Mouse (Mus musculus) large intestine, adult 2 months (tissue): ENCODE results near the gene Fto. TPM values are rescaled to one million over a fixed set of nuclear protein-coding genes. Genes with fewer than 3 reads are reported as not detected.

Source experiments
- DNase-seq: peaks from one replicate; pipeline ENCODE4 v3.0.0-alpha.2; 2012; ENCODE audit warnings: low read depth, low spot score
- WGBS: fragments of 180-500 bp; shearing (Covaris S2); methylation state at CpG from one replicate; pipeline ENCODE4 v1.1.7; 2018; 5-methylcytosine and 5-hydroxymethylcytosine counted together
- polyA plus RNA-seq: library from polyadenylated mRNA; depleted of rRNA; stranded (reverse); fragments of >200 nt; gene quantifications from 2 replicates; pipeline ENCODE4 v1.2.3, GENCODE M21; 2012

Gene Fto
- polyA plus RNA-seq, 1 experiment: 16.0 TPM

- DNase-seq: no peak
- 91% methylated on average over 4 of the region's 4 CpGs for WGBS
Observed at GRCm38 (mm10) chr8:91353907-91354306, 40.6 kb downstream of the Fto start.

DNA sequence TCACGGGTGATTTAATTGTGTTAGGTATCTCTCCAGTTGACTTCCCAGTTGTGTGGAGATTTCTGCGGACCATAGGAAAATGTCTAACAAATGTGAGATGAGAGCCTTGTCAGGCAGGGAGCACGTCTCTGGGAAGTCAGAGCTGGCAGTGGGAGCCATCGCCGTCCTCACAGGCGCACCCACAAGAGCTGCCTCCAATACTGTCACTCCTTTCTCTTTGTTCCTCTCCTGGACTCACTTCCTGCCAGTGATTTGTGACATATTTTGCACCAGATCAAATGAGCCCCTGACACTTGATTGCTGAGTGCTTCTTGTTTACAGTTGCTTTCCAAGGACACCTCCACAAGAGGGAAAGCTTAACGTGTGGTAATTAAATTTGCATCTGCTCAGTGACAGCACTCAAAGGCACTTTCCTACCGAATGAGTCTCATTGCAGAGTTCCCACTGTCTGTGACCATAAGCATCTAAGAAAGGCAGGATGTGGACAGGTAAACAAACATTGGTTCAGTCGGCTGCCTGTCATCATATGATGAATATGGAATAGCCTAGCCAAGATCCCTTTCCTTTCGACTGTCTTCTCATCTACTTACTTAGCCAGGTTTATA lies 42.1 kb downstream of the Fto start:
- WGBS: 69% methylated on average over 10 of the region's 10 CpGs
- DNase-seq: no peak

GRCm38 (mm10) chr8:91355956-91356699 lies 42.8 kb downstream of the Fto start:
- no peak for DNase-seq
- WGBS: 88% methylated on average over 11 of the region's 11 CpGs

GRCm38 (mm10) chr8:91357493-91358014 lies 44.2 kb downstream of the Fto start:
- no peak for DNase-seq
- WGBS: 88% methylated on average over 4 of the region's 4 CpGs

DNA sequence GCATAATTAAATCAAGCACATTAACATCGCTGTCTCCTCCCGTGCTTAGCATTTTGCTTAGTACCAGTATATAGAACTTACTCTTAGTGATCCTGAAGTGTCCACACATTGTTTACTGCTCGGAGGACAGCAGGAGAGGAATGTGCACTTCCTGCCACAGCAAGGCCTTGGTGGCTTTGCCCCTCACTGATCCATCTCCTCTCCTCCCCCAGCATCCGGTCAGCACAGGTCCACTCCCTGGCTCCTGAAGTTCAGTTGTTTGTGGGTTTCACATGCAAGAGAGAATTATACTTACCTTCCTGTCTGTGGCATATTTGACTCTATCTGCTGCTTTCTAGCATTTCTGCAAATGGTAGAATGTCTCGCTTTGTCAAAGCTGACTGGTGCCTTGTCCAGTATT lies 44.7 kb downstream of the Fto start:
- 87% methylated on average over 5 of the region's 5 CpGs for WGBS
- no peak for DNase-seq

GRCm38 (mm10) chr8:91359511-91359910 lies 46.2 kb downstream of the Fto start:
- DNase-seq: no peak
- WGBS: 88% methylated on average over 9 of the region's 9 CpGs

DNA sequence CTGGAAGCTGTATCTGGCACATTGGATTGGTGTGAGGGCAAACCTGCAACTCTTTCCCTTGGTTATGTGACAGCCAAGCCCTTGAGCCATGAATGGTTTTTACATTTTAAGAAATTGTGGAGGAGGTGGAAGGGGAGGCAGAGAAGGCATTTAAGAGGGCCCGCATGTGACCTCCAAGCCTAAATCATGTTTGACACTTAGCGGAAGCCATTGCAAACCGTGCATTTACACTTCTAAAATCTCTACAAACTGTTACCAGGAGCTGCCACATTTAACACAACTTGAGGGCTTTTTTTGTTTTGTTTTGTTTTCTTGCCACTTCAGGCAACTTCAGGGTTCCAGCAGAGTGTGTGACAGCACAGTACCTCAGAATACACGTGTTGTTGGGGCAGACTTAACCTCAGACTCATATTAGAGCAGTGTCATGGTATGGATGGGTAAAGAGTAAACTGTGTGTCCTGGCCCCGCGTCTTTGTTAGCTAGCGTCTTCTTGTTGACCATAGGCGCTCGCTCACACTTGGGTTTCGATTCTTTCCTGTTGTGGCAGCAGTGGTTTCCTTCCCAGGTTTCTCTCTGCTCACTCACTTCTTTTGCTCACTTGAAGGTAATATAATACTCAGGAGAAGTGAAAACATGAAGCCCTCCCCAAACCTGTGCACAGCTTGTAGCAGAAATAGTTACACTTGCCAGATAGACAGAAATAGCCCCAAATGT lies 47.5 kb downstream of the Fto start:
- WGBS: 90% methylated on average over 10 of the region's 10 CpGs
- DNase-seq: no peak

GRCm38 (mm10) chr8:91363272-91363860 lies 50.0 kb downstream of the Fto start:
- no peak for DNase-seq
- WGBS: 93% methylated on average over 10 of the region's 10 CpGs

GRCm38 (mm10) chr8:91364216-91364615 lies 50.9 kb downstream of the Fto start:
- WGBS: 93% methylated on average over 6 of the region's 6 CpGs
- no peak for DNase-seq

DNA sequence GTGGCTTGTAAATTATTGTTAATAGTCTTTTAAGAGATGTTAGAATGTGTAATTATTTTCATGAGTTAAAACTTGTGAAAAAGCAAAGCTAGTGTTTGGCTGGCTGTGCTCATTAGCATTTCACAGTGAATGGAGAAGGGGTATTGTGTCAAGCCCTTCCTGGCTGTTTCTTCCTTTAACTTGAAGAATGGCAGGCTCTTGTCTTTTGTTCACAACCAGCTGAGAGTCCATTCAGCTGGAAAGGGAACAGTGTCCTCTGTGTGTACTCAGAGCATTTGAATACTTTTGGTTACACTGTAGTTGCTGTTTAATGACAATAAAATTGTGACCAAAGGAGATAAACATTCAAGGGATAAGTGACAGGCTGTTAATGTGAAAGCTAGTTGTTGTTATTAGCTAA lies 52.5 kb downstream of the Fto start:
- no peak for DNase-seq

DNA sequence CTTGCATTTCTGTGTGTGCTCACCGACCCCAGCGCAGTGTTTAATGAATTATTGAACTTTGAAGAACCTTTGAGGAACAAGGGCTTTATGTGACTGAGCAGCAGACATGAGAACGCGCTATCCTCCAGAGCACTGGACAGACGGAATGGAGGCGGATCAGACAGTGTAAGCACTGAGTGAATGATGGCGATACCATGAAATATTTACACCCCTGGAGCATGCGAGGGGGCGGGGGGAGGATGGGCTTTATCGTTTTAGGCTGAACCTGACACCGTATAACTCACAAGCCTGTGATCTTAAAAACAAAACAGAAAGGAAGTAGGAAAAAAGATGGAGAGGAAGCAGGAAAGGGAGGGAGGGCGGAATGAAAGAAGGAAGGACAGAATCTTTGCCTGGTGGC lies 57.6 kb downstream of the Fto start:
- 54% methylated on average over 12 of the region's 12 CpGs for WGBS
- DNase-seq: no peak

DNA sequence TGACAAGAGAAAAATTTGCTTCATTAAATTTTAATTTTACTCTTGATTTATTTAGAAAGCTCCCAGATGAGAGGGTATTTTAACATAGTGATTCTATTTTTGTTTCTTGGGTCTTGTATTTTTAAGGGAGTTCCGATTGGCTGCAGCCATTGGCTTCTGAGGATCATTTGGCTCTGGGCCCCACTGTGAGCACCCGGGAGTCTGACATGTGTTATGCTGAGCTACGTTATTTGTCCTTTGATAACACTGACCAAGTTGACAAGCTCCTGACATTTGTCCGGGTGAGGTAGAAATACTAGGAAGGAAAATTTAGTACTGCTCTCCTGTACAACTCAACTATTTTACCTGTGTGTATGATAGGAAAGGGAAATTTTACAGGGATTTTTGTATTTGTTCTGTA lies 58.7 kb downstream of the Fto start:
- 53% methylated on average over 4 of the region's 4 CpGs for WGBS
- no peak for DNase-seq

- no peak for DNase-seq
- WGBS: 92% methylated on average over 9 of the region's 9 CpGs
Observed at GRCm38 (mm10) chr8:91372780-91373577, 59.7 kb downstream of the Fto start.

DNA sequence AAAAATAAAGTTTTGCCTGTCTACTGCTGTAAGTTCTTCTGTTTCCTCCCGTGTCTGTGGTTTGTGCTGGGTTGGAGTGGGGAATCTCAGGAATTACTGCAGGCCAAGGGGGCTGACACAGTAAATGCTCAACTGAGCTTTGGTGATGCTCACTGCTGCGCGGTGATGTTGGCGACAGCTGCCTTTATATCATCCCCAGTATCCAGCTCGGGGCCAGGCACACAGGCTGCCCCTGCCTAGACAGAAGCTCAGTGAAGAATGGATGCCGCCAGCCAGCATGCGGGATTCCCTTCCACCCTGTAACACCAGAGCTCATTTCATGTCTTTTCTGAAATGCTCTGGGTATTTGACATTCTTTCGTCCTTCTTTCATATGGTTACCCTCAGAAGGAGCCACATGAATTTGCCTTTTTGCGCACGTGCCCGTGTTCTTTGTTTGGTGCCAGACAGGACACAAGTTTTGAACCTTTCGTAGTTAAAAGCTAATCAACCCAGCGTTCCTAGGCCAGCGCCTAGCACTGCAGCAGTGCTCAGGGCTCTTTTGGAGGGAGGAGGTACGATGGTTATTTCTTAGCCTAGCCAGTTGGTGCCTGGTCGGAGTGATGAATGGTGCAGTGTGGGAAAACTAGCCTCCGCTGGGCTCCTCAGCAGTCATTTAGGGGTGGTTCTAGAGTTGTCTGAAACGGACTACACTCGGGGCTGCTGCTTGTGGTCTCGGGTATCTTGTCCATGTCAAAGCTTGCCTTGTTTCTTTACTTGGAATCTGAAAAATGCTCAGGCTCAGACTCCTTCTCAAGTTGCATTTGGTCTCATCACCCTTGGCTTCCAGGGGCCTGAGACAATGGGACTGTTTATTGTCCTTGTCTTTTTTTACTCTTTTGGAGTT lies 62.0 kb downstream of the Fto start:
- no peak for DNase-seq
- WGBS: 84% methylated on average over 20 of the region's 20 CpGs

DNA sequence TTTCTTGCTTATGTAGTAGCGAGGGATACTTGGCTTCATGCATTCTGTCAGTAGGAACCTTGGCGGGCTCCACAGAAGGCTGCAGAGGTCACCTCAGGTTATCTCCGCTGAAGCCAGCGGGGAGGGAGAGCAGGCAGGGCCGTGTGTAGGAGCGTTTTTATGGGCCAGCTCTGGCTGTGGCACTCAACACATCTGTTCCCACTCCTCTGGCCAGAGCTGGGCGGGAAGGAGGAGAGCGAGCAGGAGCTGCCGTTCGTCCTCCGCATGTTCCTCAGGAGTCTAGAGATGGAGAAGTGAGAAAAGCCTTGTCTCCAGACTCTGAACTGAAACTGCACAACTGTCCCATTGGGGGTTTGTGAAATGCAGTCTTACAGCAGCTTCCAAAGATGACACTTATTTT lies 63.5 kb downstream of the Fto start:
- DNase-seq: no peak
- 50% methylated on average over 11 of the region's 11 CpGs for WGBS

DNA sequence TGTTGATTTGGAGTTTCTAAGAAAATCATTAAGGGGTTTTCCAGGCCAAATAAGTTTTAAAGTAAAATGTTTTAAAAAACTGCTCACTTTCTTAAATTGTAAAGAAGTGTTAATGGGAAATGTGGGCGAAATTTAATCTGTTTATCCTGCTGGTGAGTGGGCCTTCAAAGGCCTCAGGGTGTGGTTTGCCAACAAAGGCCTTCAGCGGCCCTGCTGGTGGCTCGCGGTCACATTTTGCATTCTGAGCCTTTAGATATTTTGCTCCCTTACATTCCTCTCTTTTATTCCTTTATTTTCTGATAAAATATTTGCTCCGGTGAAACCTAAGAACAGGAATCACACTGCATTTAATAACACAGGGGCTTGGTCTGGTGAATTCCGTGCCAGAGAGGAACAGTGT lies 64.0 kb downstream of the Fto start:
- DNase-seq: no peak
- 88% methylated on average over 6 of the region's 6 CpGs for WGBS

DNA sequence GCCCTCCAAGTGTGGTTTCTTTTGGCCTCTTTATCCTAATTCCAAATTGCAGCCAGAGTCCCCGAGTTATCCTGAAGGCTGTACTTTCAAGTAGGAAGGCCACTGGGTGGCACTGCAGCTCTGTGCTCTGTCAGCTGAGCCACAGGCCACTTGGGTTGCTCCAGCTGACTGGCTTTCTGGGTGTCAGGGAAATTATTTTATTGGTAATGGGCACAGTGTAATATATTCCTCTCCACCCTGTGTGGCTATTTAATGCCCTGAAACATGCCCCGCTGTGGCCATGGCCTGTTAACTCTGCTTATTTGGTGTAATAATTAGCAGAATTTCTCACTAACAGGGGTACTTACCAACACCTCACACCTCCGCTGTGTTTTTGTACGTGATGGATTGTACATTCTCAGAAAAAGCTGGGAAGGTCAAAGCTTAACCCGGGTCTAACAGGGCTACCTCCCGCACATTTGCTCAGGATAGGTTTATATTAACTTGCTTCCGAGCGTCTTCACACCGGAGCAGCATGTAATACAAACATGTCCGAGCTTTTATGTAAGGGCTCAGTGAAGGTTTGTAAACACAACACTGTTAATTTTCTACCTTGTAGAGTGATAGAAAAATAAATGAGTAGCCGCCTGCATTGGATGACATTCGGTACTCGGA lies 65.6 kb downstream of the Fto start:
- 28% methylated on average over 13 of the region's 13 CpGs for WGBS
- peak; percentile 67 for DNase-seq
